Comparison of ENCODE assay signal across 8 mouse cellular contexts in the genomic region with DNA sequence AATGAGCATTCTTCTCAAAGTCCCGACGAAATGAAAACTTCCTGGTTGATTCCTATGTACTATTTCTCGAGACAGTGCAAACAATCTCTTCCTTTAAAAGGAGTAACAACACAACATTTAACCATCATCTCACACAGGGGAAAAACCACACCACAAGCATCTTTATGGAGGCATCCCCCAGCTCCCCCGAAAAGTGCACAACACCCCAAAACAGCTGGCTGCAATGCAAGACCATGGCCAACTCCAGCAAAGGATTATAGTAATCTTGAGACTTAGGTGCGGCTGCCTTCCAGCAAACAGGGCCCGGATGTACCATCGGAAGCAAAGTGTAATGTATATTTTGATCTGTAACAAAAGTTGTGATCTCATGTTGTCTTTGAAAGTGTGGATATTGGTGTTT. TPM values are rescaled to one million over a fixed set of nuclear protein-coding genes. Genes with fewer than 3 reads are reported as not detected.
DNase-seq lines count a peak whose midpoint lies in the region; ATAC-seq and TF ChIP-seq lines count a peak whose summit lies in the region.

No protein-coding gene starts in this region.

- H3K36me3 ChIP-seq in hindbrain, embryonic 12.5 days = no peaks in the 10 kb centered on the region
- H3K36me3 ChIP-seq in midbrain, embryonic 10.5 days = no peaks in the 10 kb centered on the region

- peaks cover 20% of the 10 kb centered on the region for H3K27me3 ChIP-seq in hindbrain, embryonic 12.5 days
- peaks cover 84% of the 10 kb centered on the region for H3K27me3 ChIP-seq in midbrain, embryonic 10.5 days (ENCODE audit: low read depth, poor library complexity, severe bottlenecking)

- H3K4me3 ChIP-seq in bone marrow macrophage, adult 2 months (ENCODE audit: insufficient read depth, low read length) = peak overlapping the region; percentile 53
- peak overlapping the region; percentile 51 for H3K4me3 ChIP-seq in hindbrain, embryonic 12.5 days
- H3K4me3 ChIP-seq in midbrain, embryonic 10.5 days = peak overlapping the region; percentile 64

- TF ChIP-seq POLR2A in bone marrow macrophage, adult 2 months (IDR thresholded peaks at IDR 0.05; ENCODE audit: borderline replicate concordance, low read depth, low read length) = no peak

- 6% methylated on average over 7 of the region's 7 CpGs for WGBS in hindbrain, embryonic 12.5 days
- WGBS in midbrain, embryonic 10.5 days = 3% methylated on average over 7 of the region's 7 CpGs

- H3K4me2 ChIP-seq in hindbrain, embryonic 12.5 days (replicated peaks) = peak overlapping the region; percentile 59

- no peaks in the 10 kb centered on the region for H3K9me3 ChIP-seq in hindbrain, embryonic 12.5 days (replicated peaks)
- no peaks in the 10 kb centered on the region for H3K9me3 ChIP-seq in midbrain, embryonic 10.5 days (replicated peaks)

- 0 out of 2 replicates have a peak, but pooled peaks cover 7% of the 10 kb centered on the region for H3K4me1 ChIP-seq in bone marrow macrophage, adult 2 months (ENCODE audit: control insufficient read depth, insufficient read depth, low read length)
- peaks cover 45% of the 10 kb centered on the region for H3K4me1 ChIP-seq in hindbrain, embryonic 12.5 days
- peaks cover 79% of the 10 kb centered on the region for H3K4me1 ChIP-seq in midbrain, embryonic 10.5 days

- ATAC-seq in hindbrain, embryonic 12.5 days (ENCODE audit: low FRiP score) = no peak

- H3K27ac ChIP-seq in bone marrow macrophage, adult 2 months (ENCODE audit: insufficient read depth, low read depth, low read length) = no peak overlapping the region
- peak overlapping the region; percentile 94 for H3K27ac ChIP-seq in hindbrain, embryonic 12.5 days
- peak overlapping the region; percentile 89 for H3K27ac ChIP-seq in midbrain, embryonic 10.5 days (replicated peaks)

- peak; percentile 34 to 44 for DNase-seq in cerebellum, postnatal 25 days
- DNase-seq in cerebellum, adult 11-12 months = no peak
- DNase-seq in midbrain, embryonic 10.5 days (ENCODE audit: low spot score) = peak; percentile 45
- no peak for DNase-seq in layer of hippocampus, postnatal 36 days
- DNase-seq in left cerebral cortex, adult 8-10 months (ENCODE audit: low spot score in 2 of 2) = no peak
- no peak for DNase-seq in urinary bladder, postnatal 36 days (ENCODE audit: low spot score in 2 of 2)

- no peak for TF ChIP-seq CTCF in bone marrow macrophage, adult 2 months (IDR thresholded peaks at IDR 0.05; ENCODE audit: low read depth, low read length)

- peak overlapping the region; percentile 87 for H3K9ac ChIP-seq in hindbrain, embryonic 12.5 days

RNA-seq across cellular contexts. Expression of gene Mab21l1, which starts 1.8 kb away (rescaled TPM):
- not detected in 2 replicates for polyA plus RNA-seq in bone marrow macrophage, adult 2 months (2012; ENCODE audit: insufficient read depth, insufficient read length, missing spikeins)
- 104 and 115 TPM in 2 replicates for polyA plus RNA-seq in hindbrain, embryonic 12.5 days (2016; fragmentation: Nextera tagmentation; extraction: Ambion mirVana)
- 33.1 and 47.5 TPM in 2 replicates for polyA plus RNA-seq in midbrain, embryonic 10.5 days (2016; fragmentation: Nextera tagmentation; extraction: Ambion mirVana)
- under 1 TPM; 0.62 to 0.88 TPM for total RNA-seq in layer of hippocampus, postnatal 36 days (2021)
- 1 to 10 TPM; 1.2 to 2.6 (median 2.0) TPM for total RNA-seq in left cerebral cortex, adult 8-10 months (2022)

Comparison
In these comparisons a context has a peak if more than half of its experiments do, and no peak if none do; other contexts are left out.
1. DNase-seq: peak in cerebellum, postnatal 25 days (2 of 2) and midbrain, embryonic 10.5 days (single experiment); none in cerebellum, adult 11-12 months (single experiment), layer of hippocampus, postnatal 36 days (0 of 2), left cerebral cortex, adult 8-10 months (0 of 2) and urinary bladder, postnatal 36 days (0 of 2).
2. RNA of gene Mab21l1, which starts 1.8 kb away (polyA plus RNA-seq): 104 to 115 TPM in hindbrain, embryonic 12.5 days and 33.1 to 47.5 TPM in midbrain, embryonic 10.5 days; not detected in bone marrow macrophage, adult 2 months; every median in the first group is over 10 times any median in the second.
3. Peak in every context shown above with its lines, with median percentiles within 50 percentile points of each other: H3K4me3 ChIP-seq.